Mouse (Mus musculus) CH12.LX (cell line): ENCODE data around the gene Wdr91.
A peak's percentile ranks its signal among the peaks of the same experiment; 100 is the strongest.

ENCODE experiments used
- CTCF ChIP-seq, 2 experiments: IDR thresholded peaks in 1 of 2; conservative IDR thresholded peaks in 1 of 2; 2 replicates each; pipeline ENCODE4 v1.5.1; 2011 to 2012; ENCODE audit warnings: low read depth in 2 of 2, low read length in 2 of 2, improper control_type of control experiment in 1 of 2, inconsistent platforms in 1 of 2, mild to moderate bottlenecking in 1 of 2, moderate library complexity in 1 of 2
- E2F4 ChIP-seq: IDR thresholded peaks from 2 replicates; pipeline ENCODE4 v1.6.1; 2011; ENCODE audit warnings: low read depth, low read length, improper control_type of control experiment; ENCODE audit not compliant: insufficient replicate concordance
- EP300 ChIP-seq: IDR thresholded peaks from 2 replicates; pipeline ENCODE4 v1.6.1; 2011; ENCODE audit warnings: low read length, improper control_type of control experiment
- IRF4 ChIP-seq: IDR thresholded peaks from 2 replicates; pipeline ENCODE4 v1.6.1; 2014; ENCODE audit warnings: low read depth, mild to moderate bottlenecking, inconsistent platforms, low read length, improper control_type of control experiment
- JUND ChIP-seq: conservative IDR thresholded peaks from 2 replicates; pipeline ENCODE4 v1.6.1; 2011; ENCODE audit warnings: low read depth, low read length, improper control_type of control experiment
- MAFK ChIP-seq: IDR thresholded peaks from 2 replicates; pipeline ENCODE4 v1.6.1; 2011; ENCODE audit warnings: low read length, improper control_type of control experiment; ENCODE audit not compliant: insufficient replicate concordance
- MYC ChIP-seq: IDR thresholded peaks from 2 replicates; pipeline ENCODE4 v1.6.1; 2011; ENCODE audit warnings: low read depth, mild to moderate bottlenecking, improper control_type of control experiment, low read length
- POLR2A ChIP-seq: IDR thresholded peaks from 2 replicates; pipeline ENCODE4 v1.6.1; 2011; ENCODE audit warnings: low read depth, mild to moderate bottlenecking, improper control_type of control experiment, low read length
- POLR2AphosphoS2 ChIP-seq: IDR thresholded peaks from 2 replicates; pipeline ENCODE4 v1.6.1; 2011; ENCODE audit warnings: low read depth, low read length, improper control_type of control experiment
- RCOR1 ChIP-seq: conservative IDR thresholded peaks from 2 replicates; pipeline ENCODE4 v1.6.1; 2012; ENCODE audit warnings: low read depth, mild to moderate bottlenecking, inconsistent platforms, low read length, improper control_type of control experiment
- TBP ChIP-seq: conservative IDR thresholded peaks from 2 replicates; pipeline ENCODE4 v1.6.1; 2011; ENCODE audit warnings: low read depth, low read length, improper control_type of control experiment
- TCF12 ChIP-seq: IDR thresholded peaks from 2 replicates; pipeline ENCODE4 v1.6.1; 2014; ENCODE audit warnings: low read depth, mild to moderate bottlenecking, inconsistent platforms, low read length, improper control_type of control experiment
- UBTF ChIP-seq: IDR thresholded peaks from 2 replicates; pipeline ENCODE4 v1.6.1; 2012; ENCODE audit warnings: low read depth, mild to moderate bottlenecking, inconsistent platforms, low read length, improper control_type of control experiment, moderate library complexity
- USF1 ChIP-seq: IDR thresholded peaks from 2 replicates; pipeline ENCODE4 v1.6.1; 2014; ENCODE audit warnings: low read depth, mild to moderate bottlenecking, inconsistent platforms, low read length, improper control_type of control experiment

DNA sequence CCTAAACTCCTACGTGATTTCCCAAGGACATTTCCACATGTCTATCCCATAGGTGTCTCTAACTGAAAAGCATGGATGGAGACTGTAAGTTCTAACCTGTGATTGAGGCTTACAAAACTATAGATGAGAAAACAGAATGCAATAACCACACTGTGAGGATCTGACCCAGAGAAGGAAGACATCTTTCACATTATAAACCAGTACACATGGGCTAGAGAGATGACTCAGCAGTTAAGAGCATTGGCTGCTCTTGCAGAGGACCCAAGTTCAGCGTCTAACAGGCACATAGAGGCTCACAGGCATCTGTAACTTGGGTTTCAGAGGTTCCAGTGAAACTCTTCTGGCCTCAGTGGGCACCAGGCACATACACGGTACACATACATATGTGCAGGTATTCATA is 3.8 kb upstream of the Wdr91 start:
- TF ChIP-seq MYC (no peak), UBTF (no peak), USF1 (no peak), CTCF (conservative IDR thresholded peaks at IDR 0.05 in 1 of 2, IDR thresholded peaks at IDR 0.05 in 1 of 2; ENCODE audit: low read depth in 2 of 2, low read length in 2 of 2) (no peak), EP300 (no peak), MAFK (peak; percentile 64; the same call in 1 of the 2 replicates), IRF4 (no peak), JUND (no peak), TBP (no peak), POLR2A (no peak), TCF12 (no peak), POLR2AphosphoS2 (no peak), RCOR1 (no peak), E2F4 (no peak)
